Mouse (Mus musculus): ENCODE results near the gene Dcaf12.

DNA sequence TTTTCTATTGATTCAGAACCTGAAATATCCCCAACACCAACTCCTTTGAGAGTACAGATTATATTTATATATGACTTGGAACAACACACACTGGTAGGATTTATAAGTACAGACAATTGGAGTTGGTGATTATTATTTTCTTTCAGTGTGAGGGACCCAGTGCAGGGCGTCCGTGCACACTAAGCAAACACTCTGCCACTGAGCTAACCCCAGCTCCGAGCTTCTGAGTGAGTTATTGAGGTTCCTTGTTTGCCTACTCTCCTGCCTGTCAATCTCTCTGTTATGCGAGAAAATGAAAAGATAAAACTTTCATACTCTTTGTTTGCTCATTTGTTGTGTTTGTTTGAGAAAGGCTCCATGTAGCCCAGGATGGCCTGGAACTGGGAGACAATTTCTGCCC lies 6.3 kb upstream of the Dcaf12 start:
- TF ChIP-seq GATA1 (IDR thresholded peaks at IDR 0.05; ENCODE audit: borderline replicate concordance, low read length) (no peak), FLI1 (IDR thresholded peaks at IDR 0.05; ENCODE audit: low read length) (no peak)
